Mouse (Mus musculus): Measurements from ENCODE around the gene Pex16. TPM values are rescaled to one million over a fixed set of nuclear protein-coding genes. Genes with fewer than 3 reads are reported as not detected.

Gene Pex16
- 10 to 100 TPM; 19.4 to 24.5 TPM for total RNA-seq (2021)

DNA sequence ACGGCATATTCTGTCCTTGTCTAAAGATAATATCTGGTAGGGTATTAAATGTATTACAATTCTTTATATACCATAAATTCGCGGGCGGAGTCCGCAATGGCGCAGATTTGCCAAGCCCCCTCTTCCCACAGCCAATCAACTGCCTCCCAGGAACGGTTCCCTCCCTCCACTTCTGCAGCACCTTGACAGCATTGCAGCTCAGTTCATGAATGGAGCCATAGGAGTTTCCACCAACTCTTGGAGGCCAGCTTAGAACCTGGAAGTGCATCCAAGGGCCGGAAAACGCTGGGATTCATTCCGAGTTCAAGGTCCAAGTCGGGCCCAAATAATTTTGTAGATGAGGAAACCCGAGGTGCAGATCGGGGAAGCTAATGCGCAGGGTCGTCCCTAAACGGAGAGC is at the start of gene Pex16, which contains the start of gene Large2:
Pex16 (plus strand) TSS at position 163 of the 400 bp plus-strand sequence.
Large2 (minus strand) TSS at position 356 of the 400 bp plus-strand sequence.
- no peak for DNase-seq (ENCODE audit: low spot score)
- intact Hi-C loops (cut with DNase I), result no loop called here

DNA sequence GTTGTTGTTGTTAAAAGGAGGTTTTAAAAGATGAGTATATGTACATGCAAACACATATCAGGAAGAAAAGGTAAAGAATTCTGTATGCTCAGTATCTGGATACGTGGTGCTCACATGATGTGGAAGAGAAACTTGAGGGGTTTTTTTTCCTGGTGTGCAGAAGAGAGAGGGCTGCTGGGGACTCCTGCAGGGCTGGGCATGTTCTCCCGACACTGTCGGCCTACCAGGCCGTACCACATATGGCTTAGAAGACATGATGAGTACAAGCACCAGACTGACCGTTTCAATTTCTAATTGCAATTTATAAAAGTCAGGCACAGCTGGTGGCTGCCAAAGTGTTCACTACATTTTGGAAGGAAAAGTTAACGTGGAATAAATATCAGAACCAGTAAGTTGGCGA is 48.8 kb upstream of the Pex16 start:
- intact Hi-C loops (cut with DNase I), result no loop called here

DNA sequence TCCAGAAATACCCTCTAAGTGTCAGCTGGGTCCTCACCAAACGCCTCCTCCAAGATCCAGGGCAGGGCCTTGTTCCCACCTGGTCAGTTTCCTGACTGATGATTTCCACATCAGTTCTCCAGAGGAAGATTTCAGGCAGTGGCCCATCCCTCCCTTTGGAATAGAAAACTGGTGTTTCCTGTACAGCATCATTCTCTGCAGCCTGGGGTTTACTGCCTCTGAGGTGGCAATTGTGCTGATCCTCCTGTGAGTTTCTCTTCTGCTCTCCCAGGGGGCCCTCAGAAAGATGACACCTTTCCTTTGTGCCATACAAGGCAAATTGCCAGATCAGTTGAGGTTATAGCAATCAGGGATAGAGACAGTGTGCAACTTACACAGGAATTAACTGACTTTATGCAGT is 48.3 kb upstream of the Pex16 start:
- no peak for DNase-seq (ENCODE audit: low spot score)
- intact Hi-C loops (cut with DNase I), result no loop called here

More for the DNA sequence above, 48.8 kb upstream of the Pex16 start:
- DNase-seq (ENCODE audit: low spot score), result no peak

GRCm38 (mm10) chr2:92327601-92328000 is 46.9 kb upstream of the Pex16 start:
- DNase-seq (ENCODE audit: low spot score), result no peak
- intact Hi-C loops (cut with DNase I), result no loop called here

DNA sequence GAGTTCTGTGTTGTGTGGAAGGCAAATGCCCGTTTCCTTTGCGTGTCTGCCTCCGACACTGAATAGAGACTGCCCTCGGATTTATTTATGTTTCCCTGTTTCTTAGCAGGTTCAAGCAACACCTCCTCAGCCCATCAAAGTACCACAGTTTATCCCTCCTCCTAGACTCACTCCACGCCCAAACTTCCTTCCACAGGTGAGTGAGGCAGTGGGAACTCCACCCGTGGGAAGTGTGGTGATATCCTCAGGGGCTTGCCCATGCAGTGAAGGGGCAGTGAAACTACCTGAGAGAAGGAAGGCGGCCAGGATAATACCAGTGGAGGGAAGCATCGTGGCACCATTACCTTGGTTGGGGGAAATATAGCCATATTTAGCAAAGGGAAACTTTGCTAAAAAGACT is 46.3 kb upstream of the Pex16 start:
- intact Hi-C loops (cut with DNase I), result no loop called here
- DNase-seq (ENCODE audit: low spot score), result no peak

DNA sequence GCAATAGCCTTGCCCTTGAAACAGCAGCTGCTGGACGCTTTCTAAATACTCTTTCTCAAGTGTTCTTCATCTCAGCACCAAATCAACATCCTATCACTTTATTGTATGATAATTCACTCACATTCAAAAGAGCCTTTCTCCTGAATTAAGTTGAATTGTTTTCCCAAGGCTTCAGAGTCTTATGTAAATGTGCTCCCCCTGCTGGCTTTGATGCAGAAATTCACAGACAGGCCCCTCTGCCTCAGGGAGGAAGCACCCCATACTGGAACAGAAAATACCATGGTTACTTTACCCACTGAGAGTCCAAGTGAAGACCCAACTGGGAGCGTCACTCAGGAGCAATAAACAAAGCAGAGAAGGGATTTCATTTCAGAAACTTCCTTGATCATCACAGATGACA is 43.6 kb upstream of the Pex16 start:
- intact Hi-C loops (cut with DNase I), result loop anchor here (2.0 to 5.0 kb wide), 2 partner anchors 32 to 344 kb away; no protein-coding TSS in a partner anchor
- DNase-seq (ENCODE audit: low spot score), result no peak

DNA sequence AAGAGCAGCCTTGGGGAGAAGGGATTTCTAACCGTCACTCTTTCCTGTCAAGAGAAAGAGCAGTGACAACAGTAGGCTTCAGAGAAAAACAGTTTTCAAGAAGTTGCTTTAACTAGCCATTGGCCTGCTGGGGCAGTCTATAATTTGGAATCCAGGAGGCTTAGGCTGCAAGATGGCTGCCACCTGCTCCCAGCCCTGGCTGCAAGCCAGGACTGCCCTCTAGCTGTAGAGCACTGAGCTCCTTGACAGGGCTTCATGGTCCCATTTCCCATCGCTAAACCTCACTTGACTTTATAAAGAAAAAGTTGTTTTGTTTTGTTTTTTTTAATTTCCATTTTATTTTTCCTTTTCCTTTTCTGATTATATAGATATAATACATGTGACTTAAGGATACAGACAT is 43.1 kb upstream of the Pex16 start:
- intact Hi-C loops (cut with DNase I), result loop anchor here (2.0 to 5.0 kb wide), 2 partner anchors 33 to 344 kb away; no protein-coding TSS in a partner anchor
- DNase-seq (ENCODE audit: low spot score), result no peak

- intact Hi-C loops (cut with DNase I), result loop anchor here (2.0 to 5.0 kb wide), 2 partner anchors 33 to 345 kb away; no protein-coding TSS in a partner anchor
Measured at GRCm38 (mm10) chr2:92331871-92332270, 42.6 kb upstream of the Pex16 start.

DNA sequence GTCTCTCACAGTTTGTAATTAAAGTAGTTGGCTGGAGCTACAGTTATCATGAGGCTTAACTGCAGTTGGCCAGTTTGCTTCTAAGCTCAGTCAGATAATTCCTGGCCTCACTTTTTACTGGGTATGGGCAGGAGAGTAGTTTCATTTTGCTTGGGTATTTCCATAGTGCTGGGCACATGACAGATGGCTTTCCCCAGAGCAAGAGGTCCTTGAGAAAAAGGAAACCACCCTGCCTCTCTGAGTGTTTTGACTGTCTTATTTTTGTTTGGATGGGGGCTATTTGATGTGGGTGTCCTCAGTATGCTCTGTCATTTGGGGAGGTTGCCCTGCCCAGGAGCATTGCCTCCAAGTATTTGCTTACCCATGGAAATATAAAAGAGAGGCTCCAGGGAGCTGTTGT is 32.1 kb upstream of the Pex16 start:
- intact Hi-C loops (cut with DNase I), result no loop called here
- no peak for DNase-seq (ENCODE audit: low spot score)

More at GRCm38 (mm10) chr2:92331871-92332270, 42.6 kb upstream of the Pex16 start:
- no peak for DNase-seq (ENCODE audit: low spot score)

GRCm38 (mm10) chr2:92347191-92347590 is 27.3 kb upstream of the Pex16 start:
- DNase-seq (ENCODE audit: low spot score), result no peak
- intact Hi-C loops (cut with DNase I), result no loop called here

- intact Hi-C loops (cut with DNase I), result no loop called here
- DNase-seq (ENCODE audit: low spot score), result no peak
Measured at GRCm38 (mm10) chr2:92349589-92350425, 24.7 kb upstream of the Pex16 start.

DNA sequence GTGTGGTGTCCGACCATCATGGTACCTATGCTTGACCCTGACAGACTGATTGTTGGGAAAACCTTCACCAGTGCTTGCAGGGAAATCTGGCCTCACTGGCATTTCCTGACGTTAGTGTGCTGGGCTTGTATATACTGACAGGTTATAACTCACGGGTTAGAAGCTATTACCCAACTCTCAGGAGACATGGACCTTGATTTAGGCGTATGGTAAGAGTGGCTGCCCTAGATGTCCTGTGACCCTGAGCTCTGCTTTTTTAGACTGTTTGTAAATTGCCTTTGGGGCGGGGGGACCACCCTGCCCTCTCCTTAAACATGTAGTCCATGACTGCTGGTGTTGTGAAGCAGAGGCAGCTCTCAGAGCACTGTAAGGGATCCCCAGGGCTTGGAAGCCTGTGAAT is 23.8 kb upstream of the Pex16 start:
- intact Hi-C loops (cut with DNase I), result no loop called here
- no peak for DNase-seq (ENCODE audit: low spot score)

DNA sequence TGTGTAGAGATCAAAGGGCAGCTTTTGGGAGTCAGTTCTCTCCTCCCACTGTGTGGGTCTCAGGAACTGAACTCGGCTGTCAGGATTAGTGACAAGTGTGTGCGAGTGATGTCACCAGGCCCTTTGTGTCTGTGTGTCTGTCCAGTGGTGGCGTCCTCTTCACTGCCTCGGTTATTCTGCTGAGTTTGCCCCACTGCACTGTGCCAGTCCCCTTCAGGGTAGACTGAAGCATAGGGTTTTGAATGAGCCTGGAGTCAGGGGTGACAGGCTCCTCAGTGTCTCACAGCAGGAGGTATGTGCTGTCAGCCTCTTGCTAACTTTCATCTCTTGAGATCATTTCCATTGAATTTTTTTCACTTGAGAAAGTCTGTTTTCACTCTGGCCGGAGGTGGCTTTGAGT is 21.1 kb upstream of the Pex16 start:
- intact Hi-C loops (cut with DNase I), result no loop called here
- DNase-seq (ENCODE audit: low spot score), result no peak

- DNase-seq (ENCODE audit: low spot score), result no peak
- intact Hi-C loops (cut with DNase I), result no loop called here
Measured at GRCm38 (mm10) chr2:92354224-92354623, 20.3 kb upstream of the Pex16 start.

- intact Hi-C loops (cut with DNase I), result no loop called here
- no peak for DNase-seq (ENCODE audit: low spot score)
Measured at GRCm38 (mm10) chr2:92359301-92359700, 15.2 kb upstream of the Pex16 start.

GRCm38 (mm10) chr2:92360186-92360823 is 14.2 kb upstream of the Pex16 start:
- intact Hi-C loops (cut with DNase I), result no loop called here

DNA sequence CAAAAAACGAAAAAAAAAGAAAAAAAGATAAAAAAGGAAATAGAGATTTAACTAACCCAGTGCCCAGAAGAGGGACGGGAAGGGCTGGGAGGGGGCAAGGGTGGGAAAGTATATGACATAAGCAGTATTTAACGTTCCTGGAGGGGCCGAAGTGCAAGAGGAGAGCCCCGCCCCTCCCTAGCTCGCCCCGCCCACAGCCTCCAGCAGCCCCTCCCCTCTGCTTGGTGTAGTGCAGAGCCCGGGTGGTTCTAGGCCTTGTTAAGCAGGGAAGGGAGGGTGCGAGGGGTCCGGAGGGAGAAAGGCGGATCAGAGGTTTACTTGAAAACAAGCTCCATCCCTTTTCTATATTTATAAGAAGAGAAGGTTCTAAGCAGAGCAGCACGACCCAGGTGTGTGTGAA is 13.6 kb upstream of the Pex16 start:
- DNase-seq (ENCODE audit: low spot score), result no peak
- intact Hi-C loops (cut with DNase I), result no loop called here

More at GRCm38 (mm10) chr2:92360186-92360823, 14.2 kb upstream of the Pex16 start:
- no peak for DNase-seq (ENCODE audit: low spot score)

DNA sequence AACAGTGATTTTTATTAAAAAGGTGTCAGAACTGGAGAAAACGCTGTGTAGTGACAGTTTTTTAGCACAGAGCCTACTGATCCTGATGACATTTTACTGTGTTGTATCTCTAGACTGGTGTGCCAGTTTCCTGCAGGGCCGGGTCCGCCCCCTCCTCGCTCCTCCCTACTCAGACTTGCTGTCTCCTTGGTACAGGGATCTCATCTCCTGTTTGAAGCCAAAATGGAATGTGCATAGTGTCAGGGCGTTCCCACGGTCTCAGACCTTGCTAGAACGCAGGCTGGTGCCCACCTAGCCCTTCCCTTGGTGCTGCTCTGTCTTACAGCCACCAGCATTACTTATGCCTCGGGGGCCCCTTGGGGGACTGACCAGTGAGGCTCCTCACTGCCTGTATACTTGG is 12.7 kb upstream of the Pex16 start:
- DNase-seq (ENCODE audit: low spot score), result no peak
- intact Hi-C loops (cut with DNase I), result no loop called here

DNA sequence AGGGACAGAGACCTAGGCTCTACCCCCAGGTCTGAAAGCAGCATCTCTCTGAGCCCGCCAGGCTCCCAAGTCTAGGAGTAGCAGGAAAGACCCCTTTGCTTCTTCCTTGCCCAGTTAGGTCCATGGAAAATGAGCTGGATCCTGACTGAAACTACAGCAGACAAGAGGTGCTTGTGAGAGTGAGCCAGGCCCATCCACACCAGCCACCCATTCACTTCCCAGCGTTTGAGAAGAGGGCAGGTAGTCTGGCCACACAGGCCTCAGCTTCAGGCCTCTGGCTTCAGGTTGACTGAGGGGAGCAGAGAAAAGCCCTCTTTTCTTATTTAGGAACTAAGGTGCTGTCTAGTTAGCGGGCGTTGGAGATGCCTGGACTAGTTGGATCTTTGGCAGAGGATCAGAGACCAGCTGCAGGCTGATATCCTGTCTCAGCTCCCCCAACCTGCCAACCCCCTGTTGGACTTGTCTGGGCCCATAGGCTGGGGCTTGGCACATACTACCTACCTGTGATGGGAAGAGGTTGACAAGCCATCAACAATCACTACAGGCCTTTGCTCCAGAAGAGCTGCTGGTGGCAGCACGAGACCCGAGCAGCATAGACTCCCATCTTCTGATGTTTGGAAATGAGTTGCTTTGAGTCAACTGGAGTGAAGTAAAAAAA is 11.8 kb upstream of the Pex16 start:
- no peak for DNase-seq (ENCODE audit: low spot score)
- intact Hi-C loops (cut with DNase I), result no loop called here

DNA sequence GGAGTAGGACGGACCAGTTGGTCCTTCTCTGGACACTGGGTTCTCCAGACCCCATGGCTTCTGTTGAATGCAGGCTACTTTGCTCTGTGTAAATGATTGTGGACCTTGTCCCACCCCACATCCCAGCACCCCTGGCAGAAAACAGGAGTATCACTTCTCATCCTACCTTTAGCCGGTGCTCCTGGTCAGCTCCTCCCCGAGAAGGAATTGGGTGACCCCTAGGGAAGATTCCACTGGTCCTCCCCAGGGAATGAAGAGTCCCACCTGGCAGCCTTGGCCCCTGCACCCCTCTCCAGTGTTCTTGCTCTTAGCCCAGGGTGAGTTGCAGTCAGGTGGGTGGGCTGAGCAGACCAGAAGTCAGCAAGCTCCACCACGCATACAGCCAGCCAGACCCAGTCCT is 10.4 kb upstream of the Pex16 start:
- intact Hi-C loops (cut with DNase I), result no loop called here

GRCm38 (mm10) chr2:92365568-92365967 is 8.9 kb upstream of the Pex16 start:
- intact Hi-C loops (cut with DNase I), result no loop called here
- no peak for DNase-seq (ENCODE audit: low spot score)

More for the DNA sequence above, 10.4 kb upstream of the Pex16 start:
- no peak for DNase-seq (ENCODE audit: low spot score)

Data from heart, postnatal 25 days (tissue).